In genomic region chr13:109645284-109645909, GRCm38 (mm10) we compare ENCODE assay signal across 13 mouse cellular contexts.
DNase-seq lines count a peak whose midpoint lies in the region; ATAC-seq and TF ChIP-seq lines count a peak whose summit lies in the region.
"Had no signal": no experiment of that assay in that cellular context is flagged by ENCODE, and none has a peak within 500 bp of the region (broad histone marks: within the 10 kb centered on the region; RNA-seq: fewer than 3 reads in every experiment).

No protein-coding gene starts in this region.

- H3K27me3 ChIP-seq in heart, embryonic 16.5 days (ENCODE audit: control insufficient read depth, insufficient read depth, low read length), result no peaks in the 10 kb centered on the region
- H3K27me3 ChIP-seq in MEL (ENCODE audit: control insufficient read depth in 1 of 2, insufficient read depth in 2 of 2, low read length in 2 of 2), result no peaks in the 10 kb centered on the region
- H3K27me3 ChIP-seq in embryonic facial prominence, embryonic 10.5 days (replicated peaks; ENCODE audit: low read depth, poor library complexity, severe bottlenecking), result peaks cover 6% of the 10 kb centered on the region; the same call in 1 of the 2 replicates
- H3K27me3 ChIP-seq in liver, embryonic 14.5 days (ENCODE audit: control insufficient read depth, insufficient read depth, low read length), result no peaks in the 10 kb centered on the region
- H3K27me3 ChIP-seq in forebrain, embryonic 16.5 days (replicated peaks; ENCODE audit: control insufficient read depth, insufficient read depth, low read length), result no peaks in the 10 kb centered on the region
- H3K27me3 ChIP-seq: forebrain, embryonic 13.5 days had no signal

- H3K4me3 ChIP-seq in heart, embryonic 16.5 days (ENCODE audit: low read length), result peak overlapping the region; percentile 22
- no peak overlapping the region for H3K4me3 ChIP-seq in MEL (ENCODE audit: control insufficient read depth in 1 of 2, insufficient read depth in 1 of 2, low read depth in 2 of 2, low read length in 2 of 2)
- no peak overlapping the region for H3K4me3 ChIP-seq in embryonic facial prominence, embryonic 10.5 days
- no peak overlapping the region for H3K4me3 ChIP-seq in liver, embryonic 14.5 days (ENCODE audit: insufficient read depth in 1 of 2, low read depth in 2 of 2, low read length in 2 of 2)
- no peak overlapping the region for H3K4me3 ChIP-seq in gastrocnemius, adult 2 months
- no peak overlapping the region for H3K4me3 ChIP-seq in forebrain, embryonic 16.5 days (replicated peaks; ENCODE audit: low read length)
- H3K4me3 ChIP-seq: forebrain, embryonic 13.5 days had no signal

- H3K27ac ChIP-seq in heart, embryonic 16.5 days (ENCODE audit: low read length), result peak overlapping the region; percentile 40
- H3K27ac ChIP-seq in MEL (ENCODE audit: control insufficient read depth, low read depth, low read length), result peak overlapping the region; percentile 60
- 0 out of 2 replicates have a peak overlapping the region, but pooled peaks have one; percentile 25 for H3K27ac ChIP-seq in embryonic facial prominence, embryonic 10.5 days (replicated peaks)
- H3K27ac ChIP-seq in liver, embryonic 14.5 days, result peak overlapping the region; percentile 87
- no peak overlapping the region for H3K27ac ChIP-seq in gastrocnemius, adult 2 months
- no peak overlapping the region for H3K27ac ChIP-seq in forebrain, embryonic 16.5 days (ENCODE audit: low read length)
- H3K27ac ChIP-seq: forebrain, embryonic 13.5 days had no signal

- no peak for TF ChIP-seq CTCF in MEL (IDR thresholded peaks at IDR 0.05 in 2 of 3, conservative IDR thresholded peaks at IDR 0.05 in 1 of 3; ENCODE audit: control insufficient read depth in 1 of 3, insufficient read depth in 1 of 3, low read depth in 2 of 3, low read length in 3 of 3, poor library complexity in 1 of 3, severe bottlenecking in 1 of 3)
- TF ChIP-seq CTCF in liver, embryonic 14.5 days (IDR thresholded peaks at IDR 0.05; ENCODE audit: low read depth), result no peak
- no peak for TF ChIP-seq CTCF in gastrocnemius, adult 2 months (IDR thresholded peaks at IDR 0.05)

- WGBS in heart, embryonic 16.5 days, result 36% methylated on average over 10 of the region's 10 CpGs
- WGBS in embryonic facial prominence, embryonic 10.5 days, result 55% methylated on average over 10 of the region's 10 CpGs
- WGBS in liver, embryonic 14.5 days (ENCODE audit: insufficient replicate concordance), result 21% methylated on average over 10 of the region's 10 CpGs
- 70% methylated on average over 10 of the region's 10 CpGs for WGBS in forebrain, embryonic 16.5 days

- peak; percentile 54; the same call in 1 of the 2 replicates for ATAC-seq in heart, embryonic 16.5 days (replicated peaks; ENCODE audit: extremely low read depth, insufficient read depth, low FRiP score)
- ATAC-seq in liver, embryonic 14.5 days (ENCODE audit: insufficient read depth), result peak; percentile 14
- no peak; the same call in 1 of the 2 replicates for ATAC-seq in megakaryocyte progenitor cell, adult 5-6 weeks (replicated peaks; ENCODE audit: poor library complexity)
- no peak for ATAC-seq in forebrain, embryonic 16.5 days
- ATAC-seq: forebrain, embryonic 13.5 days had no signal

- no peaks in the 10 kb centered on the region for H3K9me3 ChIP-seq in heart, embryonic 16.5 days (replicated peaks; ENCODE audit: control insufficient read depth, low read length)
- no peaks in the 10 kb centered on the region for H3K9me3 ChIP-seq in MEL (replicated peaks; ENCODE audit: insufficient read depth, low read length)
- no peaks in the 10 kb centered on the region for H3K9me3 ChIP-seq in embryonic facial prominence, embryonic 10.5 days
- no peaks in the 10 kb centered on the region for H3K9me3 ChIP-seq in liver, embryonic 14.5 days (ENCODE audit: control insufficient read depth, low read length)
- H3K9me3 ChIP-seq in forebrain, embryonic 16.5 days (ENCODE audit: control insufficient read depth, low read length), result no peaks in the 10 kb centered on the region
- H3K9me3 ChIP-seq: forebrain, embryonic 13.5 days; G1E had no signal

- H3K4me1 ChIP-seq in heart, embryonic 16.5 days (ENCODE audit: control insufficient read depth, insufficient read depth, low read length), result peaks cover 22% of the 10 kb centered on the region
- H3K4me1 ChIP-seq in MEL (ENCODE audit: control insufficient read depth in 1 of 2, insufficient read depth in 2 of 2, low read length in 2 of 2), result peaks cover 50 to 53% of the 10 kb centered on the region in 2 experiments
- peaks cover 31% of the 10 kb centered on the region for H3K4me1 ChIP-seq in embryonic facial prominence, embryonic 10.5 days
- peaks cover 67 to 72% of the 10 kb centered on the region in 2 experiments for H3K4me1 ChIP-seq in liver, embryonic 14.5 days (replicated peaks; ENCODE audit: control insufficient read depth in 2 of 2, insufficient read depth in 2 of 2, low read length in 1 of 2)
- no peaks in the 10 kb centered on the region for H3K4me1 ChIP-seq in forebrain, embryonic 16.5 days (replicated peaks; ENCODE audit: control insufficient read depth, insufficient read depth, low read length)

- intact Hi-C loops in gastrocnemius, adult 2 months (cut with DNase I), result no loop called here

- no peak for TF ChIP-seq POLR2A in MEL (IDR thresholded peaks at IDR 0.05; ENCODE audit: control insufficient read depth in 1 of 2, insufficient read depth in 1 of 2, low read depth in 1 of 2, low read length in 2 of 2, poor library complexity in 1 of 2)

- no peak overlapping the region for H3K9ac ChIP-seq in heart, embryonic 16.5 days (ENCODE audit: low read length)
- peak overlapping the region; percentile 32 for H3K9ac ChIP-seq in MEL (ENCODE audit: control insufficient read depth, low read depth, low read length, poor library complexity, severe bottlenecking)
- peak overlapping the region; percentile 24; the same call in 1 of the 2 replicates for H3K9ac ChIP-seq in liver, embryonic 14.5 days (replicated peaks)
- H3K9ac ChIP-seq in forebrain, embryonic 16.5 days (replicated peaks; ENCODE audit: low read depth, low read length), result no peak overlapping the region
- H3K9ac ChIP-seq: forebrain, embryonic 13.5 days had no signal

- TF ChIP-seq EP300 in MEL (IDR thresholded peaks at IDR 0.05; ENCODE audit: low read depth in 1 of 2, low read length in 2 of 2), result no peak
- TF ChIP-seq EP300 in liver, embryonic 14.5 days (IDR thresholded peaks at IDR 0.05; ENCODE audit: low read depth), result no peak

- no peaks in the 10 kb centered on the region for H3K79me2 ChIP-seq in MEL (ENCODE audit: control insufficient read depth, insufficient read depth, low read length, poor library complexity)

- no peak for TF ChIP-seq RAD21 in MEL (IDR thresholded peaks at IDR 0.05; ENCODE audit: low read depth, low read length)

- peak overlapping the region; percentile 19 for H3K4me2 ChIP-seq in heart, embryonic 16.5 days (ENCODE audit: low read depth, low read length)
- peak overlapping the region; percentile 58 for H3K4me2 ChIP-seq in liver, embryonic 14.5 days (ENCODE audit: low read depth)
- H3K4me2 ChIP-seq in forebrain, embryonic 16.5 days (ENCODE audit: low read length), result no peak overlapping the region
- H3K4me2 ChIP-seq: forebrain, embryonic 13.5 days had no signal

- DNase-seq in heart, adult 8-10 months (ENCODE audit: low spot score), result no peak
- DNase-seq in MEL (ENCODE audit: low read depth, low spot score), result peak; percentile 56
- DNase-seq in embryonic facial prominence, embryonic 10.5 days (ENCODE audit: low spot score), result no peak
- peak in 2 of 3 experiments; percentile 57 to 61 for DNase-seq in liver, embryonic 14.5 days (ENCODE audit: low read depth in 3 of 3, low spot score in 3 of 3)
- no peak for DNase-seq in gastrocnemius, adult 2 months
- DNase-seq: adrenal gland, postnatal 25 days; cerebellum, postnatal 14 days; kidney, adult 8-10 months had no signal

- H3K36me3 ChIP-seq in heart, embryonic 16.5 days (ENCODE audit: control insufficient read depth, insufficient read depth), result no peaks in the 10 kb centered on the region
- peaks cover 0 to 63% of the 10 kb centered on the region in 2 experiments; a peak in 2 of 4 replicates for H3K36me3 ChIP-seq in MEL (ENCODE audit: control insufficient read depth in 1 of 2, insufficient read depth in 2 of 2, low read length in 2 of 2)
- H3K36me3 ChIP-seq in embryonic facial prominence, embryonic 10.5 days (replicated peaks), result no peaks in the 10 kb centered on the region
- H3K36me3 ChIP-seq in liver, embryonic 14.5 days (replicated peaks; ENCODE audit: control insufficient read depth, insufficient read depth, low read depth), result no peaks in the 10 kb centered on the region
- no peaks in the 10 kb centered on the region for H3K36me3 ChIP-seq in forebrain, embryonic 16.5 days (ENCODE audit: control insufficient read depth, insufficient read depth)
- H3K36me3 ChIP-seq: G1E had no signal

TF ChIP-seq in MEL, 35 proteins besides CTCF, POLR2A, EP300 and RAD21:
- TF ChIP-seq ETS1 (IDR thresholded peaks at IDR 0.05; ENCODE audit: low read depth, low read length) (no peak), TAL1 (IDR thresholded peaks at IDR 0.05; ENCODE audit: low read length) (0 out of 2 replicates have a peak, but pooled peaks have one; percentile 16)
TF ChIP-seq in MEL: peak in this region for 1.

Comparison
In these comparisons a context has a peak if more than half of its experiments do, and no peak if none do; other contexts are left out.
1. ATAC-seq: peak in heart, embryonic 16.5 days (single experiment) and liver, embryonic 14.5 days (single experiment); none in megakaryocyte progenitor cell, adult 5-6 weeks (single experiment) and forebrain, embryonic 16.5 days (single experiment).
2. H3K27ac ChIP-seq: peak in heart, embryonic 16.5 days (single experiment), MEL (single experiment), embryonic facial prominence, embryonic 10.5 days (single experiment) and liver, embryonic 14.5 days (single experiment); none in gastrocnemius, adult 2 months (single experiment) and forebrain, embryonic 16.5 days (single experiment).
3. H3K9ac ChIP-seq: peak in MEL (single experiment) and liver, embryonic 14.5 days (single experiment); none in heart, embryonic 16.5 days (single experiment) and forebrain, embryonic 16.5 days (single experiment).
4. DNase-seq: peak in MEL (single experiment) and liver, embryonic 14.5 days (2 of 3); none in heart, adult 8-10 months (single experiment), embryonic facial prominence, embryonic 10.5 days (single experiment) and gastrocnemius, adult 2 months (single experiment).